20 mouse cellular contexts compared by ENCODE assay signal in the genomic region with DNA sequence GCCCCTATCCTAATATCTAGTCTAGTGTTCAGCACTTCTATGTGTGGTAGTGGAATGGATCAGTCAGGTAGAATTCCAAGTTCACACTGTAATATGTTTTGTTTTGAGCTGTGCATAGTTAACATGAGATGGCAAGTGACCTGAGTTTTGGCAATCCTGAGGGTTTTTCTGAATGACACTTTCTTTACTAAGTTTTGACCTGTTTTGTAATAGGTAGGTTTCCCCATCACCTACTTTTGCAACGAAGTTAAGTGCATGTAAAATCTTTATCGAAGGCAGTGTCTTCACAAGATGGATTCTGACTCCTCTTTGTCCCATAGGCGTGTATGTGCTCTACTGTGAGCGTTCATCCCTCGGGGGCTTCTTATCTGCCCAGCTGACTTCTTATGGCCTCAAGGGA.
"Had no signal": no experiment of that assay in that cellular context is flagged by ENCODE, and none has a peak within 500 bp of the region (broad histone marks: within the 10 kb centered on the region; RNA-seq: fewer than 3 reads in every experiment).

No protein-coding gene starts in this region.

- H3K4me2 ChIP-seq: lung, embryonic 14.5 days; midbrain, embryonic 12.5 days; neural tube, embryonic 13.5 days; neural tube, embryonic 15.5 days had no signal

- H3K4me1 ChIP-seq: midbrain, embryonic 10.5 days; midbrain, embryonic 12.5 days had no signal

- H3K27me3 ChIP-seq: midbrain, embryonic 12.5 days; neural tube, embryonic 13.5 days; neural tube, embryonic 15.5 days had no signal

- ATAC-seq: midbrain, embryonic 16.5 days had no signal

- H3K9me3 ChIP-seq: neural tube, embryonic 13.5 days; neural tube, embryonic 15.5 days had no signal

- DNase-seq: lung, adult 18-20 months; lung, embryonic 14.5 days; lung, postnatal 10 days; lung, postnatal 36 days; midbrain, embryonic 14.5 days; retina, postnatal 1 day; right cerebral cortex, adult 18-20 months; right cerebral cortex, postnatal 25 days; right cerebral cortex, postnatal 4 days; spleen, adult 18-20 months; thymus, adult 18-20 months; thymus, postnatal 14 days; thymus, postnatal 36 days had no signal

- H3K4me3 ChIP-seq: midbrain, embryonic 10.5 days; midbrain, embryonic 12.5 days; myocyte; neural tube, embryonic 13.5 days; neural tube, embryonic 15.5 days had no signal

- H3K27ac ChIP-seq: macrophage; midbrain, embryonic 10.5 days; midbrain, embryonic 12.5 days; neural tube, embryonic 13.5 days; neural tube, embryonic 15.5 days had no signal

- H3K36me3 ChIP-seq: neural tube, embryonic 13.5 days; neural tube, embryonic 15.5 days had no signal

- H3K9ac ChIP-seq: lung, embryonic 14.5 days; midbrain, embryonic 12.5 days; neural tube, embryonic 13.5 days; neural tube, embryonic 15.5 days had no signal
